Mouse (Mus musculus): ENCODE measurements around the gene Stard10. TPM values are rescaled to one million over a fixed set of nuclear protein-coding genes. Genes with fewer than 3 reads are reported as not detected.
A peak's percentile ranks its signal among the peaks of the same experiment; 100 is the strongest.

Gene Stard10
- 35.4 and 38.0 TPM in 2 replicates for polyA plus RNA-seq (2014; fragmentation: Nextera tagmentation; extraction: Ambion mirVana)

- H3K27ac ChIP-seq (ENCODE audit: low read depth) = no peak within 1 kb of the TSS
- H3K27me3 ChIP-seq (ENCODE audit: insufficient read depth, low read length) = peaks cover 8% of the 10 kb centered on the region; the same call in 1 of the 2 replicates
- no peak within 1 kb of the TSS for H3K4me2 ChIP-seq
- ATAC-seq (ENCODE audit: insufficient read depth) (no peak), DNase-seq (no peak)
- no peak within 1 kb of the TSS for H3K9ac ChIP-seq
- H3K9me3 ChIP-seq (ENCODE audit: low read depth, low read length) = no peaks in the 10 kb centered on the region
- H3K36me3 ChIP-seq (ENCODE audit: insufficient read depth) = no peaks in the 10 kb centered on the region
- 65% methylated on average over 3 of the region's 3 CpGs for WGBS
- no peak within 1 kb of the TSS for H3K4me3 ChIP-seq (ENCODE audit: low read depth, low read length)
- 0 out of 2 replicates have a peak, but pooled peaks cover 6% of the 10 kb centered on the region for H3K4me1 ChIP-seq (ENCODE audit: insufficient read depth)
- TF ChIP-seq CTCF (IDR thresholded peaks at IDR 0.05; ENCODE audit: low read depth) = no peak
Measured at GRCm38 (mm10) chr7:101317014-101317413, at the start of gene Stard10. Stard10 (plus strand) TSS chr7:101317086.

GRCm38 (mm10) chr7:101267457-101268259, 49.2 kb upstream of the Stard10 start:
- WGBS = 45% methylated on average over 3 of the region's 3 CpGs
- Histone ChIP-seq H3K4me2 (no peak overlapping the region), H3K27me3 (ENCODE audit: insufficient read depth, low read length) (no peaks in the 10 kb centered on the region), H3K9ac (no peak overlapping the region), H3K27ac (ENCODE audit: low read depth) (peak overlapping the region; percentile 79), H3K36me3 (ENCODE audit: insufficient read depth) (peaks cover 18% of the 10 kb centered on the region), H3K9me3 (ENCODE audit: low read depth, low read length) (no peaks in the 10 kb centered on the region), H3K4me3 (ENCODE audit: low read depth, low read length) (no peak overlapping the region), H3K4me1 (ENCODE audit: insufficient read depth) (no peaks in the 10 kb centered on the region)
- DNase-seq (peak; percentile 50), ATAC-seq (ENCODE audit: insufficient read depth) (no peak)
- no peak for TF ChIP-seq CTCF (IDR thresholded peaks at IDR 0.05; ENCODE audit: low read depth)

GRCm38 (mm10) chr7:101271602-101272001, 45.3 kb upstream of the Stard10 start:
- no peaks in the 10 kb centered on the region for H3K27me3 ChIP-seq (ENCODE audit: insufficient read depth, low read length)
- DNase-seq (peak; percentile 14), ATAC-seq (ENCODE audit: insufficient read depth) (no peak)
- no peaks in the 10 kb centered on the region for H3K9me3 ChIP-seq (ENCODE audit: low read depth, low read length)
- H3K27ac ChIP-seq (ENCODE audit: low read depth) = no peak overlapping the region
- H3K4me2 ChIP-seq = no peak overlapping the region
- H3K9ac ChIP-seq = no peak overlapping the region
- WGBS = 67% methylated on average over 1 of the region's 1 CpGs
- no peak for TF ChIP-seq CTCF (IDR thresholded peaks at IDR 0.05; ENCODE audit: low read depth)
- H3K4me3 ChIP-seq (ENCODE audit: low read depth, low read length) = no peak overlapping the region
- H3K4me1 ChIP-seq (ENCODE audit: insufficient read depth) = no peaks in the 10 kb centered on the region
- peaks cover 41% of the 10 kb centered on the region for H3K36me3 ChIP-seq (ENCODE audit: insufficient read depth)

- no peak for ATAC-seq (ENCODE audit: insufficient read depth)
- no peaks in the 10 kb centered on the region for H3K9me3 ChIP-seq (ENCODE audit: low read depth, low read length)
- no peaks in the 10 kb centered on the region for H3K4me1 ChIP-seq (ENCODE audit: insufficient read depth)
- H3K27me3 ChIP-seq (ENCODE audit: insufficient read depth, low read length) = no peaks in the 10 kb centered on the region
- DNase-seq = no peak
- no peak overlapping the region for H3K4me3 ChIP-seq (ENCODE audit: low read depth, low read length)
- no peak overlapping the region for H3K4me2 ChIP-seq
- H3K9ac ChIP-seq = no peak overlapping the region
- H3K36me3 ChIP-seq (ENCODE audit: insufficient read depth) = peaks cover 46% of the 10 kb centered on the region
- H3K27ac ChIP-seq (ENCODE audit: low read depth) = no peak overlapping the region
- no peak for TF ChIP-seq CTCF (IDR thresholded peaks at IDR 0.05; ENCODE audit: low read depth)
- 80% methylated on average over 8 of the region's 8 CpGs for WGBS
Measured at GRCm38 (mm10) chr7:101272466-101273160, 44.3 kb upstream of the Stard10 start.

GRCm38 (mm10) chr7:101282721-101283120, 34.2 kb upstream of the Stard10 start:
- ATAC-seq (ENCODE audit: insufficient read depth) = no peak
- Histone ChIP-seq H3K4me3 (ENCODE audit: low read depth, low read length) (no peak overlapping the region), H3K27me3 (ENCODE audit: insufficient read depth, low read length) (no peaks in the 10 kb centered on the region), H3K9me3 (ENCODE audit: low read depth, low read length) (no peaks in the 10 kb centered on the region), H3K4me1 (ENCODE audit: insufficient read depth) (no peaks in the 10 kb centered on the region), H3K36me3 (ENCODE audit: insufficient read depth) (peaks cover 69% of the 10 kb centered on the region), H3K27ac (ENCODE audit: low read depth) (no peak overlapping the region), H3K9ac (no peak overlapping the region), H3K4me2 (no peak overlapping the region)
- no peak for TF ChIP-seq CTCF (IDR thresholded peaks at IDR 0.05; ENCODE audit: low read depth)
- DNase-seq = no peak
- 86% methylated on average over 3 of the region's 3 CpGs for WGBS

GRCm38 (mm10) chr7:101284504-101284903, 32.4 kb upstream of the Stard10 start:
- H3K4me2 ChIP-seq = no peak overlapping the region
- no peak for TF ChIP-seq CTCF (IDR thresholded peaks at IDR 0.05; ENCODE audit: low read depth)
- ATAC-seq (ENCODE audit: insufficient read depth) (no peak), DNase-seq (no peak)
- H3K27me3 ChIP-seq (ENCODE audit: insufficient read depth, low read length) = no peaks in the 10 kb centered on the region
- H3K36me3 ChIP-seq (ENCODE audit: insufficient read depth) = peaks cover 58% of the 10 kb centered on the region
- no peak overlapping the region for H3K9ac ChIP-seq
- 81% methylated on average over 1 of the region's 1 CpGs for WGBS
- no peaks in the 10 kb centered on the region for H3K4me1 ChIP-seq (ENCODE audit: insufficient read depth)
- H3K9me3 ChIP-seq (ENCODE audit: low read depth, low read length) = no peaks in the 10 kb centered on the region
- no peak overlapping the region for H3K27ac ChIP-seq (ENCODE audit: low read depth)
- H3K4me3 ChIP-seq (ENCODE audit: low read depth, low read length) = no peak overlapping the region

GRCm38 (mm10) chr7:101286891-101287290, 30.0 kb upstream of the Stard10 start:
- Histone ChIP-seq H3K9ac (no peak overlapping the region), H3K27ac (ENCODE audit: low read depth) (no peak overlapping the region), H3K4me2 (no peak overlapping the region), H3K4me3 (ENCODE audit: low read depth, low read length) (no peak overlapping the region), H3K36me3 (ENCODE audit: insufficient read depth) (peaks cover 62% of the 10 kb centered on the region), H3K9me3 (ENCODE audit: low read depth, low read length) (no peaks in the 10 kb centered on the region), H3K4me1 (ENCODE audit: insufficient read depth) (no peaks in the 10 kb centered on the region), H3K27me3 (ENCODE audit: insufficient read depth, low read length) (no peaks in the 10 kb centered on the region)
- DNase-seq = no peak
- TF ChIP-seq CTCF (IDR thresholded peaks at IDR 0.05; ENCODE audit: low read depth) = no peak
- no peak for ATAC-seq (ENCODE audit: insufficient read depth)
- 78% methylated on average over 4 of the region's 4 CpGs for WGBS

Data from lung, embryonic 14.5 days (tissue).